Mouse (Mus musculus): ENCODE data around the gene Ireb2. TPM values are rescaled to one million over a fixed set of nuclear protein-coding genes. Genes with fewer than 3 reads are reported as not detected.

Gene Ireb2
- total RNA-seq, 1 experiment: 51.0 TPM

DNA sequence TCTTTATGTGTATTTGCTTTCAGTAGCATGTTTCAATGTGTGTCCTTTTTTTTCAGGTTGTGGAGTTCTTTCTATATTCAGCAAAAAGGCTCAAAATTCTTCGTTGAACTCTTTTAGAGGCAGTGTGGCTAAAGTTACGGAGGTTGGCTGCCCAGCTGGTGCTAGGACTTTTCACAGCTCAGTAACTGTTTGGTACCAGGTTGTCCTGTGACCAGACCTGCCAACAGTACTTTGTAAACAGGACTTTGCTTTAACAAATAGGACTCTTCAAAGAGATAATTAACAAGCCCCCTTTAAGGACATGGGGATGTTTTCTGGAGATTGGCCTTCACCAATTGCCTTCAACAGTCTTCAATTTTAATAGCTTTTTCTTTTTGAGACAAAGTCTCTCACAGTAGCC is 54.6 kb downstream of the Ireb2 start:
- no peak overlapping the region for H3K9ac ChIP-seq (ENCODE audit: insufficient read depth, low read depth, low read length, poor library complexity, severe bottlenecking)
- no peak for DNase-seq (ENCODE audit: low read depth, low spot score)
- no peak overlapping the region for H3K27ac ChIP-seq (ENCODE audit: insufficient read depth, low read depth, low read length, poor library complexity, severe bottlenecking)
- no peaks in the 10 kb centered on the region for H3K9me3 ChIP-seq (ENCODE audit: control insufficient read depth, insufficient read depth, low read depth, low read length)
- H3K4me1 ChIP-seq (ENCODE audit: control insufficient read depth in 2 of 2, insufficient read depth in 2 of 2, low read length in 2 of 2, poor library complexity in 1 of 2): peaks cover 0 to 5% of the 10 kb centered on the region in 2 experiments; a peak in 1 of 4 replicates
- no peaks in the 10 kb centered on the region for H3K36me3 ChIP-seq (ENCODE audit: control insufficient read depth, insufficient read depth, low read length, poor library complexity, severe bottlenecking)
- TF ChIP-seq ZC3H11A (IDR thresholded peaks at IDR 0.05; ENCODE audit: borderline replicate concordance, low read depth, low read length) (no peak), HCFC1 (IDR thresholded peaks at IDR 0.05; ENCODE audit: borderline replicate concordance, insufficient read depth, low read length) (no peak), MAFK (IDR thresholded peaks at IDR 0.05; ENCODE audit: insufficient read depth, low read depth, low read length) (no peak), ZNF384 (IDR thresholded peaks at IDR 0.05; ENCODE audit: low read depth, low read length) (no peak), CHD2 (IDR thresholded peaks at IDR 0.05; ENCODE audit: low read depth, low read length) (no peak)
- in situ Hi-C loops (cut with MboI; ENCODE audit: low sequenced_read_pairs in 2 of 2, unreplicated experiment in 2 of 2): no loop called here
- no peak overlapping the region for H3K4me3 ChIP-seq (ENCODE audit: insufficient read depth in 1 of 2, low read depth in 1 of 2, low read length in 2 of 2, poor library complexity in 1 of 2, severe bottlenecking in 1 of 2)

DNA sequence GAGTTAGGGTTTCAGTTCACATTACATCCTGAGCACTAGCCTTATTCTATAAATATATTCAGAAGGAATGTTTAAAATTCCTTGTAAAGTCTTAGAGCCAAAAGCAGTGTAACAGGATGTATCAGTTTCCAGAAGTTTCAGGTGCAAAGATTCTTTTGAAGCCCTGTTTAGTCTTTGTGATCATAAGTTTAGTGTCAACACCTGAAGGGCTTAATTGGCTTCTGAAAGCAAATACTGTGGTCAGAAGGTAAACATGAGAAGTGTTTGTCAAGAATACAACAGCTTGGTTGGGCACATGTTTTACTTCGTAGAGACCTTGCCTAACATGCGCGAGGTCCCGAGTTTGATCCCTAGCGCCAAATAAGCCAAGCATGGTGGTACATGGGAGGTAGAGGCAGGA is 55.2 kb downstream of the Ireb2 start:
- no peak for DNase-seq (ENCODE audit: low read depth, low spot score)
- no peak for TF ChIP-seq CHD2 (IDR thresholded peaks at IDR 0.05; ENCODE audit: low read depth, low read length)
- no peak for TF ChIP-seq ZNF384 (IDR thresholded peaks at IDR 0.05; ENCODE audit: low read depth, low read length)
- TF ChIP-seq MAFK (IDR thresholded peaks at IDR 0.05; ENCODE audit: insufficient read depth, low read depth, low read length): no peak
- no peak for TF ChIP-seq ZC3H11A (IDR thresholded peaks at IDR 0.05; ENCODE audit: borderline replicate concordance, low read depth, low read length)
- no peak for TF ChIP-seq HCFC1 (IDR thresholded peaks at IDR 0.05; ENCODE audit: borderline replicate concordance, insufficient read depth, low read length)
- no peaks in the 10 kb centered on the region for H3K9me3 ChIP-seq (ENCODE audit: control insufficient read depth, insufficient read depth, low read depth, low read length)
- H3K36me3 ChIP-seq (ENCODE audit: control insufficient read depth, insufficient read depth, low read length, poor library complexity, severe bottlenecking): no peaks in the 10 kb centered on the region
- H3K4me1 ChIP-seq (ENCODE audit: control insufficient read depth in 2 of 2, insufficient read depth in 2 of 2, low read length in 2 of 2, poor library complexity in 1 of 2): peaks cover 0 to 5% of the 10 kb centered on the region in 2 experiments; a peak in 1 of 4 replicates
- H3K4me3 ChIP-seq (ENCODE audit: insufficient read depth in 1 of 2, low read depth in 1 of 2, low read length in 2 of 2, poor library complexity in 1 of 2, severe bottlenecking in 1 of 2): no peak overlapping the region
- in situ Hi-C loops (cut with MboI; ENCODE audit: low sequenced_read_pairs in 2 of 2, unreplicated experiment in 2 of 2): no loop called here
- no peak overlapping the region for H3K9ac ChIP-seq (ENCODE audit: insufficient read depth, low read depth, low read length, poor library complexity, severe bottlenecking)
- H3K27ac ChIP-seq (ENCODE audit: insufficient read depth, low read depth, low read length, poor library complexity, severe bottlenecking): no peak overlapping the region

DNA sequence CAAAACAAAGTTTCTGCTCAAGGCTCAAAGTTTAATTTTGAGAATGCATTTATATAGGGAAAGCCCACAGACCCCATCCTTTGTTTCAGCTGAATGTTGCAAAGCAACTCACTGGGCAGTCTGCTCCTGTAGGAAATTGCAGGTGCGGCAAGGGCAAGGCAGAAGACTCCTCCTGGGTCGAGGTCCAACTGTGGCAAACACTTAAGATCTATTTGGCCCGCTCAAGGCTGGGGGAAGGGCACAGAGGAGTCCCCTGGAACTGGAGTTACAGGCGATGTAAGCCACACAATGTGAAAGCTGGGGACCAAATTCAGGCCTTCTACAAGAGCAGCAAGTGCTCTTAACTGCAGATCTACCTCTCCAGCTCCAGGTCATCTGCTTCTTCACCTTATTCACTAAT is 56.4 kb downstream of the Ireb2 start:
- in situ Hi-C loops (cut with MboI; ENCODE audit: low sequenced_read_pairs in 2 of 2, unreplicated experiment in 2 of 2): no loop called here
- no peak for DNase-seq (ENCODE audit: low read depth, low spot score)
- Histone ChIP-seq H3K9me3 (ENCODE audit: control insufficient read depth, insufficient read depth, low read depth, low read length) (no peaks in the 10 kb centered on the region), H3K9ac (ENCODE audit: insufficient read depth, low read depth, low read length, poor library complexity, severe bottlenecking) (no peak overlapping the region), H3K36me3 (ENCODE audit: control insufficient read depth, insufficient read depth, low read length, poor library complexity, severe bottlenecking) (no peaks in the 10 kb centered on the region), H3K4me1 (ENCODE audit: control insufficient read depth in 2 of 2, insufficient read depth in 2 of 2, low read length in 2 of 2, poor library complexity in 1 of 2) (peaks cover 0 to 5% of the 10 kb centered on the region in 2 experiments; a peak in 1 of 4 replicates), H3K27ac (ENCODE audit: insufficient read depth, low read depth, low read length, poor library complexity, severe bottlenecking) (no peak overlapping the region), H3K4me3 (ENCODE audit: insufficient read depth in 1 of 2, low read depth in 1 of 2, low read length in 2 of 2, poor library complexity in 1 of 2, severe bottlenecking in 1 of 2) (no peak overlapping the region)
- TF ChIP-seq MAFK (IDR thresholded peaks at IDR 0.05; ENCODE audit: insufficient read depth, low read depth, low read length): no peak
- TF ChIP-seq ZNF384 (IDR thresholded peaks at IDR 0.05; ENCODE audit: low read depth, low read length): no peak
- TF ChIP-seq HCFC1 (IDR thresholded peaks at IDR 0.05; ENCODE audit: borderline replicate concordance, insufficient read depth, low read length): no peak
- no peak for TF ChIP-seq CHD2 (IDR thresholded peaks at IDR 0.05; ENCODE audit: low read depth, low read length)
- no peak for TF ChIP-seq ZC3H11A (IDR thresholded peaks at IDR 0.05; ENCODE audit: borderline replicate concordance, low read depth, low read length)

DNA sequence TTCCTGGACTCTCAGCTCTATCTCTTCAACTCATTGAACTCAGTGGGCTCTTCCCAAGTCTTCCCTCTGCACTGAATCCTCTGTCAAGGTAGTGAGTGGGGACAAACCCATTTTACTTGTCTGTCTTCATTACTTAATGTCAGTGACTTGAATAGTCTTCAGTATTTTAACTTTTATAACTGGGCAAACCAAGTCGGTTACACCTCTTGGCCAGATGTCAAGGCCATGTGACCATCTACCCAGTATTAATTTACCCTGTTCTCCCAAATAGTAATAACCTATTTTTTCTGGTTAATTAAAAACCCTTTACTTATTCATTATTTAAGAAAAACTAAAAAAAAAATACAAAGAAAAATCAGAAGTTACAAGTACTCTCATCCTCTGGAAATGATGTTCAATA is 67.2 kb downstream of the Ireb2 start:
- H3K36me3 ChIP-seq (ENCODE audit: control insufficient read depth, insufficient read depth, low read length, poor library complexity, severe bottlenecking): no peaks in the 10 kb centered on the region
- no peaks in the 10 kb centered on the region for H3K9me3 ChIP-seq (ENCODE audit: control insufficient read depth, insufficient read depth, low read depth, low read length)
- H3K4me1 ChIP-seq (ENCODE audit: control insufficient read depth in 2 of 2, insufficient read depth in 2 of 2, low read length in 2 of 2, poor library complexity in 1 of 2): no peaks in the 10 kb centered on the region
- no peak overlapping the region for H3K4me3 ChIP-seq (ENCODE audit: insufficient read depth in 1 of 2, low read depth in 1 of 2, low read length in 2 of 2, poor library complexity in 1 of 2, severe bottlenecking in 1 of 2)
- DNase-seq (ENCODE audit: low read depth, low spot score): no peak
- in situ Hi-C loops (cut with MboI; ENCODE audit: low sequenced_read_pairs in 2 of 2, unreplicated experiment in 2 of 2): loop anchor here in 1 of 2 experiments (25.0 kb wide), 1 partner anchor 182 kb away; no protein-coding TSS in a partner anchor
- H3K27ac ChIP-seq (ENCODE audit: insufficient read depth, low read depth, low read length, poor library complexity, severe bottlenecking): no peak overlapping the region
- TF ChIP-seq ZC3H11A (IDR thresholded peaks at IDR 0.05; ENCODE audit: borderline replicate concordance, low read depth, low read length) (no peak), CHD2 (IDR thresholded peaks at IDR 0.05; ENCODE audit: low read depth, low read length) (no peak), MAFK (IDR thresholded peaks at IDR 0.05; ENCODE audit: insufficient read depth, low read depth, low read length) (no peak)
- H3K9ac ChIP-seq (ENCODE audit: insufficient read depth, low read depth, low read length, poor library complexity, severe bottlenecking): no peak overlapping the region

DNA sequence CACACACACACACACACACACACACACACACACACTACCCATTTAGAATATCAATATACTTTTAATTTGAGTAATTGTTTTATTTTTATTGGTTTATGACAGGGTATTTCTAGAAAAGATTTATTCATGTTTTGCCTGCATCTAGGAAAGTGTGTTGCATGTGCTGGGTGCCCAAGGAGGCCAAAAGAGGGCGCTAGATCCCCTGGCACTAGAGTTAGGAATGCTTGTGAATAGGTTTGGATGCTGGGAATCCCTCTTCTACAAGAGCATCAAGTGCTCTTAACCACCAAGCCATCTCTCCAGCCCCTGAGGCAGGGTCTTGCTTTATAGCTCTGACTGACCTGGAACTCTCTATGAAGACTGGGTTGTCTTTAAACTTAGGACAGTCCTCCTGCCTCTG is 68.2 kb downstream of the Ireb2 start:
- DNase-seq (ENCODE audit: low read depth, low spot score): peak; percentile 59
- Histone ChIP-seq H3K9ac (ENCODE audit: insufficient read depth, low read depth, low read length, poor library complexity, severe bottlenecking) (no peak overlapping the region), H3K4me1 (ENCODE audit: control insufficient read depth in 2 of 2, insufficient read depth in 2 of 2, low read length in 2 of 2, poor library complexity in 1 of 2) (no peaks in the 10 kb centered on the region), H3K36me3 (ENCODE audit: control insufficient read depth, insufficient read depth, low read length, poor library complexity, severe bottlenecking) (no peaks in the 10 kb centered on the region), H3K4me3 (ENCODE audit: insufficient read depth in 1 of 2, low read depth in 1 of 2, low read length in 2 of 2, poor library complexity in 1 of 2, severe bottlenecking in 1 of 2) (no peak overlapping the region), H3K9me3 (ENCODE audit: control insufficient read depth, insufficient read depth, low read depth, low read length) (no peaks in the 10 kb centered on the region), H3K27ac (ENCODE audit: insufficient read depth, low read depth, low read length, poor library complexity, severe bottlenecking) (no peak overlapping the region)
- in situ Hi-C loops (cut with MboI; ENCODE audit: low sequenced_read_pairs in 2 of 2, unreplicated experiment in 2 of 2): loop anchor here in 1 of 2 experiments (25.0 kb wide), 1 partner anchor 181 kb away; no protein-coding TSS in a partner anchor
- no peak for TF ChIP-seq ZNF384 (IDR thresholded peaks at IDR 0.05; ENCODE audit: low read depth, low read length)
- peak; percentile 62; the same call in 1 of the 2 replicates for TF ChIP-seq ZC3H11A (IDR thresholded peaks at IDR 0.05; ENCODE audit: borderline replicate concordance, low read depth, low read length)
